Mouse (Mus musculus): Measurements from ENCODE around the gene Tbcb.

GRCm38 (mm10) chr7:30280670-30281138 lies 48.6 kb upstream of the Tbcb start:
- TF ChIP-seq CTCF (IDR thresholded peaks at IDR 0.05; ENCODE audit: insufficient read depth, low read depth, low read length): no peak
- peak; percentile 44; the same call in 1 of the 2 replicates for TF ChIP-seq POLR2A (IDR thresholded peaks at IDR 0.05; ENCODE audit: insufficient read depth, low read depth, low read length)
